Mouse (Mus musculus) ES-E14 (cell line): ENCODE results near the gene Arid1a.
"Not testable (repeated sequence)": the region's sequence is repeated elsewhere in the genome, so short reads cannot be mapped to it uniquely, and the experiment has no call there.

Experiments
- HCFC1 ChIP-seq: IDR thresholded peaks from 2 replicates; pipeline ENCODE4 v1.6.1; 2012; ENCODE audit warnings: low read length, inconsistent platforms, borderline replicate concordance; ENCODE audit not compliant: insufficient read depth
- MAFK ChIP-seq: IDR thresholded peaks from 2 replicates; pipeline ENCODE4 v1.6.1; 2014; ENCODE audit warnings: mild to moderate bottlenecking, low read depth, low read length, inconsistent platforms; ENCODE audit not compliant: insufficient read depth
- ZC3H11A ChIP-seq: IDR thresholded peaks from 2 replicates; pipeline ENCODE4 v1.6.1; 2012; ENCODE audit warnings: low read depth, mild to moderate bottlenecking, inconsistent platforms, low read length, borderline replicate concordance
- ZNF384 ChIP-seq: IDR thresholded peaks from 2 replicates; pipeline ENCODE4 v1.6.1; 2012; ENCODE audit warnings: low read depth, low read length, inconsistent platforms

DNA sequence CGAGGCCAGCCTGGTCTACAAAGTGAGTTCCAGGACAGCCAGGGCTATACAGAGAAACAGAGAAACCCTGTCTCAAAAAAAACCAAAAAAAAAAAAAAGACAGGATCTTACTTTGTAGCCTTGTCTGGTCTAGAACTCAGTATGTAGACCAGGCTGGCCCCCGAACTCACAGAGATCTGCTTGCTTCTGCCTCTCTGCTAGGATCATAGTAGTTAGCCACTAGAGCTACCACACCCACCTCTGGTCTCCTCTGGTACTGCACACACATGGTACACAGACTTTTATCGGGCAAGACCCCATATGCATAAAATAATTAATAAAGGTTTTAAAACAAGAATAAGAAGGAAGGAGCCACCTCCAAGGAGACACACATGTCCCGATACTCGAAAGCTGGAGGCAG, 102.5 kb downstream of the Arid1a start:
- TF ChIP-seq MAFK, ZC3H11A, HCFC1: not testable (repeated sequence)
- peak; percentile 66; the same call in 1 of the 2 replicates for TF ChIP-seq ZNF384
